Mouse (Mus musculus) liver, embryonic 12.5 days (tissue): ENCODE results near the gene Mindy4b-ps. TPM values are rescaled to one million over a fixed set of nuclear protein-coding genes. Genes with fewer than 3 reads are reported as not detected.
"Not testable (repeated sequence)": the region's sequence is repeated elsewhere in the genome, so short reads cannot be mapped to it uniquely, and the experiment has no call there.

Source experiments
- ATAC-seq: fragments of 200-750 bp; cut with Nextera tagmentation; 2 replicates; pipeline ENCODE4 v1.8.0; 2017; ENCODE audit warnings: moderate number of reproducible peaks, mild to moderate bottlenecking, moderate library complexity
- H3K27ac ChIP-seq: fragments of 300-500 bp; sonication (generic); 2 replicates; pipeline ENCODE4 v1.5.1; 2016; ENCODE audit warnings: mild to moderate bottlenecking
- H3K27me3 ChIP-seq: fragments of 300-500 bp; sonication (generic); replicated peaks from 2 replicates; pipeline ENCODE4 v1.6.1; 2016; ENCODE audit warnings: mild to moderate bottlenecking, moderate library complexity
- H3K36me3 ChIP-seq: fragments of 300-500 bp; sonication (generic); 2 replicates; pipeline ENCODE4 v1.6.1; 2016; ENCODE audit warnings: mild to moderate bottlenecking, moderate library complexity
- H3K4me1 ChIP-seq: fragments of 300-500 bp; sonication (generic); 2 replicates; pipeline ENCODE4 v1.6.1; 2016
- H3K4me2 ChIP-seq: fragments of 300-500 bp; sonication (generic); 2 replicates; pipeline ENCODE4 v1.6.1; 2016; ENCODE audit warnings: mild to moderate bottlenecking, moderate library complexity
- H3K4me3 ChIP-seq: fragments of 300-500 bp; sonication (generic); 2 replicates; pipeline ENCODE4 v1.5.1; 2016; ENCODE audit warnings: mild to moderate bottlenecking, moderate library complexity
- H3K9ac ChIP-seq: fragments of 300-500 bp; sonication (generic); 2 replicates; pipeline ENCODE4 v1.6.1; 2016; ENCODE audit warnings: mild to moderate bottlenecking, moderate library complexity
- H3K9me3 ChIP-seq: fragments of 300-500 bp; sonication (generic); replicated peaks from 2 replicates; pipeline ENCODE4 v1.6.1; 2016; ENCODE audit warnings: mild to moderate bottlenecking, moderate library complexity
- WGBS: fragments of 180-500 bp; shearing (Covaris S2); methylation state at CpG from one replicate; pipeline ENCODE4 v1.1.7; 2016; ENCODE audit not compliant: insufficient replicate concordance; 5-methylcytosine and 5-hydroxymethylcytosine counted together
- polyA plus RNA-seq: library from polyadenylated mRNA; unstranded; fragments of >200 nt; fragmentation: Nextera tagmentation; extraction: Ambion mirVana; gene quantifications from 2 replicates; pipeline ENCODE4 v1.2.1, GENCODE M21; 2016

The Mindy4b-ps gene
- polyA plus RNA-seq = not detected in 2 replicates

- no peaks in the 10 kb centered on the region for H3K9me3 ChIP-seq
- no peaks in the 10 kb centered on the region for H3K36me3 ChIP-seq
- H3K9ac ChIP-seq = no peak within 1 kb of the TSS
- H3K4me1 ChIP-seq = no peaks in the 10 kb centered on the region
- H3K4me3 ChIP-seq = no peak within 1 kb of the TSS
- no peak for ATAC-seq
- no peak within 1 kb of the TSS for H3K27ac ChIP-seq
- no peaks in the 10 kb centered on the region for H3K27me3 ChIP-seq
- no peak within 1 kb of the TSS for H3K4me2 ChIP-seq
- 49% methylated on average over 4 of the region's 4 CpGs for whole genome bisulfite sequencing
Measured at GRCm38 (mm10) chr3:58822211-58822610, at the start of gene Mindy4b-ps. TSS of gene Mindy4b-ps (minus strand) at chr3:58822311.

- H3K4me1 ChIP-seq, H3K27me3 ChIP-seq, H3K36me3 ChIP-seq, H3K4me3 ChIP-seq, H3K4me2 ChIP-seq, H3K9ac ChIP-seq, ATAC-seq, H3K27ac ChIP-seq, H3K9me3 ChIP-seq: not testable (repeated sequence)
- 61% methylated on average over 2 of the region's 2 CpGs for WGBS
Measured at GRCm38 (mm10) chr3:58871882-58872281, 49.8 kb upstream of the Mindy4b-ps start.

- Histone ChIP-seq H3K4me1 (no peaks in the 10 kb centered on the region), H3K27me3 (no peaks in the 10 kb centered on the region), H3K36me3 (no peaks in the 10 kb centered on the region), H3K27ac (no peak overlapping the region), H3K9me3 (no peaks in the 10 kb centered on the region), H3K9ac (no peak overlapping the region), H3K4me3 (no peak overlapping the region), H3K4me2 (no peak overlapping the region)
- WGBS = 57% methylated on average over 7 of the region's 7 CpGs
- ATAC-seq = no peak
Measured at GRCm38 (mm10) chr3:58865690-58866089, 43.6 kb upstream of the Mindy4b-ps start.

- Histone ChIP-seq H3K4me1 (no peaks in the 10 kb centered on the region), H3K27me3 (no peaks in the 10 kb centered on the region), H3K27ac (no peak overlapping the region), H3K36me3 (no peaks in the 10 kb centered on the region), H3K4me2 (no peak overlapping the region), H3K9ac (no peak overlapping the region), H3K4me3 (no peak overlapping the region), H3K9me3 (no peaks in the 10 kb centered on the region)
- ATAC-seq = no peak
- WGBS = 82% methylated on average over 2 of the region's 2 CpGs
Measured at GRCm38 (mm10) chr3:58862976-58863375, 40.9 kb upstream of the Mindy4b-ps start.

- H3K9me3 ChIP-seq = no peaks in the 10 kb centered on the region
- H3K4me3 ChIP-seq = no peak overlapping the region
- no peaks in the 10 kb centered on the region for H3K4me1 ChIP-seq
- no peak overlapping the region for H3K4me2 ChIP-seq
- H3K36me3 ChIP-seq = no peaks in the 10 kb centered on the region
- no peak overlapping the region for H3K9ac ChIP-seq
- H3K27ac ChIP-seq = no peak overlapping the region
- no peak for ATAC-seq
- H3K27me3 ChIP-seq = no peaks in the 10 kb centered on the region
- 35% methylated on average over 1 of the region's 1 CpGs for WGBS
Measured at GRCm38 (mm10) chr3:58843415-58843814, 21.3 kb upstream of the Mindy4b-ps start.

- H3K4me3 ChIP-seq = no peak overlapping the region
- WGBS = 68% methylated on average over 5 of the region's 5 CpGs
Measured at GRCm38 (mm10) chr3:58833442-58834160, 11.5 kb upstream of the Mindy4b-ps start.

GRCm38 (mm10) chr3:58832888-58833287 is 10.8 kb upstream of the Mindy4b-ps start:
- Histone ChIP-seq H3K36me3 (no peaks in the 10 kb centered on the region), H3K9me3 (no peaks in the 10 kb centered on the region), H3K9ac (no peak overlapping the region), H3K4me3 (no peak overlapping the region), H3K27me3 (no peaks in the 10 kb centered on the region), H3K27ac (no peak overlapping the region), H3K4me1 (no peaks in the 10 kb centered on the region), H3K4me2 (no peak overlapping the region)
- ATAC-seq = no peak
- WGBS = 61% methylated on average over 2 of the region's 2 CpGs

More at GRCm38 (mm10) chr3:58833442-58834160, 11.5 kb upstream of the Mindy4b-ps start:
- Histone ChIP-seq H3K27ac (no peak overlapping the region), H3K36me3 (no peaks in the 10 kb centered on the region), H3K27me3 (no peaks in the 10 kb centered on the region), H3K4me2 (no peak overlapping the region), H3K4me1 (no peaks in the 10 kb centered on the region), H3K9me3 (no peaks in the 10 kb centered on the region), H3K9ac (no peak overlapping the region)
- ATAC-seq = no peak

GRCm38 (mm10) chr3:58831586-58831985 is 9.5 kb upstream of the Mindy4b-ps start:
- Histone ChIP-seq H3K9me3 (no peaks in the 10 kb centered on the region), H3K4me2 (no peak overlapping the region), H3K27ac (no peak overlapping the region), H3K27me3 (no peaks in the 10 kb centered on the region), H3K4me3 (no peak overlapping the region), H3K4me1 (no peaks in the 10 kb centered on the region), H3K9ac (no peak overlapping the region), H3K36me3 (no peaks in the 10 kb centered on the region)
- ATAC-seq = no peak
- WGBS = 65% methylated on average over 5 of the region's 5 CpGs

GRCm38 (mm10) chr3:58829926-58830325 is 7.8 kb upstream of the Mindy4b-ps start:
- H3K4me1 ChIP-seq = no peaks in the 10 kb centered on the region
- ATAC-seq = no peak
- no peaks in the 10 kb centered on the region for H3K9me3 ChIP-seq
- no peak overlapping the region for H3K4me3 ChIP-seq
- WGBS = 65% methylated on average over 1 of the region's 1 CpGs
- H3K27ac ChIP-seq = no peak overlapping the region
- H3K36me3 ChIP-seq = no peaks in the 10 kb centered on the region
- no peak overlapping the region for H3K9ac ChIP-seq
- no peaks in the 10 kb centered on the region for H3K27me3 ChIP-seq
- no peak overlapping the region for H3K4me2 ChIP-seq

- Histone ChIP-seq H3K36me3 (no peaks in the 10 kb centered on the region), H3K4me2 (no peak overlapping the region), H3K9me3 (no peaks in the 10 kb centered on the region), H3K9ac (no peak overlapping the region), H3K27me3 (no peaks in the 10 kb centered on the region), H3K4me3 (no peak overlapping the region), H3K4me1 (no peaks in the 10 kb centered on the region), H3K27ac (no peak overlapping the region)
- WGBS = 70% methylated on average over 14 of the region's 14 CpGs
- ATAC-seq = no peak
Measured at GRCm38 (mm10) chr3:58828366-58829153, 6.4 kb upstream of the Mindy4b-ps start.

- WGBS = 63% methylated on average over 4 of the region's 4 CpGs
- no peak for ATAC-seq
- no peak overlapping the region for H3K4me3 ChIP-seq
- no peaks in the 10 kb centered on the region for H3K4me1 ChIP-seq
- H3K27me3 ChIP-seq = no peaks in the 10 kb centered on the region
- no peak overlapping the region for H3K9ac ChIP-seq
- H3K9me3 ChIP-seq = no peaks in the 10 kb centered on the region
- no peak overlapping the region for H3K27ac ChIP-seq
- H3K36me3 ChIP-seq = no peaks in the 10 kb centered on the region
- no peak overlapping the region for H3K4me2 ChIP-seq
Measured at GRCm38 (mm10) chr3:58826266-58826665, 4.2 kb upstream of the Mindy4b-ps start.

- no peaks in the 10 kb centered on the region for H3K27me3 ChIP-seq
- H3K4me3 ChIP-seq = no peak overlapping the region
- no peaks in the 10 kb centered on the region for H3K9me3 ChIP-seq
- H3K36me3 ChIP-seq = no peaks in the 10 kb centered on the region
- H3K4me2 ChIP-seq = no peak overlapping the region
- H3K4me1 ChIP-seq = no peaks in the 10 kb centered on the region
- no peak overlapping the region for H3K27ac ChIP-seq
- no peak overlapping the region for H3K9ac ChIP-seq
- no peak for ATAC-seq
- WGBS = 51% methylated on average over 6 of the region's 6 CpGs
Measured at GRCm38 (mm10) chr3:58817337-58817736, 4.8 kb downstream of the Mindy4b-ps start.
